Mouse (Mus musculus) hindbrain, embryonic 14.5 days (tissue): ENCODE data around the gene 2810459M11Rik. TPM values are rescaled to one million over a fixed set of nuclear protein-coding genes. Genes with fewer than 3 reads are reported as not detected.

ENCODE experiments used
- ATAC-seq: fragments of 200-750 bp; cut with Nextera tagmentation; 2 replicates; pipeline ENCODE4 v1.8.0; 2017; ENCODE audit warnings: moderate number of reproducible peaks, mild to moderate bottlenecking, moderate TSS enrichment, moderate library complexity; ENCODE audit not compliant: low FRiP score
- DNase-seq: peaks from one replicate; pipeline ENCODE4 v3.0.0-alpha.2; 2015; ENCODE audit warnings: low spot score
- H3K27ac ChIP-seq: fragments of 300-500 bp; sonication (generic); 2 replicates; pipeline ENCODE4 v1.5.1; 2014; ENCODE audit warnings: mild to moderate bottlenecking, moderate library complexity
- H3K27me3 ChIP-seq: fragments of 300-500 bp; sonication (generic); 2 replicates; pipeline ENCODE4 v1.6.1; 2014; ENCODE audit warnings: mild to moderate bottlenecking, low read length, mixed read lengths; ENCODE audit not compliant: control insufficient read depth, insufficient read depth
- H3K36me3 ChIP-seq: fragments of 300-500 bp; sonication (generic); replicated peaks from 2 replicates; pipeline ENCODE4 v1.6.1; 2014; ENCODE audit not compliant: control insufficient read depth, insufficient read depth
- H3K4me1 ChIP-seq: fragments of 300-500 bp; sonication (generic); replicated peaks from 2 replicates; pipeline ENCODE4 v1.6.1; 2014; ENCODE audit warnings: antibody characterized with exemption, low read length, mixed read lengths; ENCODE audit not compliant: control insufficient read depth, insufficient read depth
- H3K4me2 ChIP-seq: fragments of 300-500 bp; sonication (generic); replicated peaks from 2 replicates; pipeline ENCODE4 v1.6.1; 2014; ENCODE audit warnings: mild to moderate bottlenecking, moderate library complexity
- H3K4me3 ChIP-seq: fragments of 300-500 bp; sonication (generic); replicated peaks from 2 replicates; pipeline ENCODE4 v1.5.1; 2014; ENCODE audit warnings: mild to moderate bottlenecking, low read length
- H3K9ac ChIP-seq: fragments of 300-500 bp; sonication (generic); 2 replicates; pipeline ENCODE4 v1.6.1; 2014
- H3K9me3 ChIP-seq: fragments of 300-500 bp; sonication (generic); 2 replicates; pipeline ENCODE4 v1.6.1; 2016; ENCODE audit warnings: low read length; ENCODE audit not compliant: control insufficient read depth
- WGBS: fragments of 180-500 bp; shearing (Covaris S2); extraction: QIAGEN DNeasy Blood & Tissue Kit; methylation state at CpG from one replicate; pipeline ENCODE4 v1.1.7; 2014; 5-methylcytosine and 5-hydroxymethylcytosine counted together
- polyA plus RNA-seq: library from polyadenylated mRNA; unstranded; fragments of >200 nt; fragmentation: Nextera tagmentation; extraction: Ambion mirVana; gene quantifications from 2 replicates; pipeline ENCODE4 v1.2.1, GENCODE M21; 2014

The 2810459M11Rik gene
- polyA plus RNA-seq, 1 experiment from 2014 or later: 8.6 TPM

GRCm38 (mm10) chr1:86076565-86076964, 30.9 kb downstream of the 2810459M11Rik start:
- peaks cover 90% of the 10 kb centered on the region for H3K36me3 ChIP-seq
- H3K9me3 ChIP-seq: no peaks in the 10 kb centered on the region
- no peak overlapping the region for H3K9ac ChIP-seq
- whole genome bisulfite sequencing: 95% methylated on average over 2 of the region's 2 CpGs
- H3K27me3 ChIP-seq: no peaks in the 10 kb centered on the region
- H3K4me3 ChIP-seq: no peak overlapping the region
- H3K27ac ChIP-seq: no peak overlapping the region
- H3K4me1 ChIP-seq: no peaks in the 10 kb centered on the region
- no peak for DNase-seq
- no peak overlapping the region for H3K4me2 ChIP-seq
- ATAC-seq: no peak

DNA sequence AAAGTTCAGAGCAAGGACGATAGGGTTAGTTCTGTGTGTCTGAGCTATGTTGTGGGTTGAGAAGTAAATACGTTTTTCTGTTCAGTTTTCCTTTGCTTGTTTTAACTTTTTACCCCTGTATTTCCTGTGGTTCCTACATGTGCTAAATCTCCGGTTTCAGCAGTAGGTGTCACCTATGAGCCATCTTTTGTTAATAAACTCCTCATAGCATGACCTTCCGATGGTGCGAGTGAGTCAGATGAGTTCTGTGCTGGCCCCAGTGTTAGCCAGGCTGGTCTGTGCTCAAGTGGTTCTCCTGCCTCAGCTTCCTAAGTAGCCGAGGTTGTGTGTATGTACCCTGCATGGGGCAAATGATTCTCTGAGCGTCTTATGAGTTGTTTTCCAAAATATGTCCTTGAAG, 48.8 kb downstream of the 2810459M11Rik start:
- no peak overlapping the region for H3K4me3 ChIP-seq
- DNase-seq (no peak), ATAC-seq (no peak)
- H3K27me3 ChIP-seq: no peaks in the 10 kb centered on the region
- 88% methylated on average over 7 of the region's 7 CpGs for WGBS
- no peak overlapping the region for H3K27ac ChIP-seq
- H3K4me1 ChIP-seq: no peaks in the 10 kb centered on the region
- H3K9me3 ChIP-seq: no peaks in the 10 kb centered on the region
- no peak overlapping the region for H3K9ac ChIP-seq
- no peak overlapping the region for H3K4me2 ChIP-seq
- peaks cover 79% of the 10 kb centered on the region for H3K36me3 ChIP-seq

DNA sequence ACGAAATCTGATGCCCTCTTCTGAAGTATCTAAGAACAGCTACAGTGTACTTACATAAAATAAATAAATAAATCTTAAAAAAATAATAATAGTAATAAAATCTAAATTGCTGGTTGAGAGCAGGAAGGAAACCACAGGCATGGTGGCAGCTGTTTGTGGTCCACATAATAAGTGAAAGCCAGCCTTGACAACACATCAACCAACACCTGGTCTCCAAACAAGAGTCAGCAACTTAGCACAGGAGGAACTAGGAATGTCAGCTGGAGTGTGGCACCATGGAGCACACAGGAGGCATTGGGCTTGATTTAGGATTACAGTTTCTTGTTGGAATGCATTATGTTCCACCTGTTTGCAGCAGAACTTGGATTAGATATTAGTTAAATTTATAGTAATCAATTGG, 59.4 kb downstream of the 2810459M11Rik start:
- no peaks in the 10 kb centered on the region for H3K27me3 ChIP-seq
- no peak overlapping the region for H3K4me2 ChIP-seq
- no peaks in the 10 kb centered on the region for H3K9me3 ChIP-seq
- no peak overlapping the region for H3K4me3 ChIP-seq
- H3K4me1 ChIP-seq: no peaks in the 10 kb centered on the region
- no peak for DNase-seq
- H3K27ac ChIP-seq: no peak overlapping the region
- no peak for ATAC-seq
- peaks cover 24% of the 10 kb centered on the region for H3K36me3 ChIP-seq
- 83% methylated on average over 1 of the region's 1 CpGs for WGBS
- no peak overlapping the region for H3K9ac ChIP-seq

Other genes starting within 250 kb of the 2810459M11Rik start
- gene Itm2c, start 151.6 kb upstream of the 2810459M11Rik start, polyA plus RNA-seq: 124 and 127 TPM in 2 replicates
- gene 4933407L21Rik, start 117.4 kb upstream of the 2810459M11Rik start, polyA plus RNA-seq: 4.8 and 7.5 TPM in 2 replicates
- 0.09 and 0.13 TPM in 2 replicates for gene Gpr55, start 84.9 kb upstream of the 2810459M11Rik start, polyA plus RNA-seq
- gene Spata3, start 29.0 kb upstream of the 2810459M11Rik start, polyA plus RNA-seq: 0.31 TPM in 2 replicates
- 194 and 211 TPM in 2 replicates for gene Psmd1, start 18.5 kb downstream of the 2810459M11Rik start, polyA plus RNA-seq
- gene Htr2b, start 66.1 kb downstream of the 2810459M11Rik start, polyA plus RNA-seq: 0.09 and 0.44 TPM in 2 replicates
- 0.46 and 0.90 TPM in 2 replicates for gene Gm21972, start 87.8 kb downstream of the 2810459M11Rik start, polyA plus RNA-seq
- gene Armc9, start 108.9 kb downstream of the 2810459M11Rik start, polyA plus RNA-seq: 32.3 and 33.0 TPM in 2 replicates